In genomic region chr3:10095076-10095622, GRCm38 (mm10) we compare ENCODE assay signal across 18 mouse cellular contexts. TPM values are rescaled to one million over a fixed set of nuclear protein-coding genes. Genes with fewer than 3 reads are reported as not detected.
A peak's percentile ranks its signal among the peaks of the same experiment; 100 is the strongest.
DNase-seq lines count a peak whose midpoint lies in the region; ATAC-seq lines count a peak whose summit lies in the region.
"Had no signal": no experiment of that assay in that cellular context is flagged by ENCODE, and none has a peak within 500 bp of the region (broad histone marks: within the 10 kb centered on the region; RNA-seq: fewer than 3 reads in every experiment).

No protein-coding gene starts in this region.

- no peaks in the 10 kb centered on the region for H3K27me3 ChIP-seq in heart, embryonic 16.5 days (ENCODE audit: control insufficient read depth, insufficient read depth, low read length)
- no peaks in the 10 kb centered on the region; the same call in 1 of the 2 replicates for H3K27me3 ChIP-seq in heart, embryonic 11.5 days (ENCODE audit: control insufficient read depth, insufficient read depth, low read length)
- no peaks in the 10 kb centered on the region for H3K27me3 ChIP-seq in kidney, embryonic 16.5 days (ENCODE audit: insufficient read depth, low read length)
- no peaks in the 10 kb centered on the region for H3K27me3 ChIP-seq in hindbrain, embryonic 10.5 days (ENCODE audit: insufficient read depth, poor library complexity, severe bottlenecking)
- H3K27me3 ChIP-seq: embryonic facial prominence, embryonic 12.5 days; forebrain, embryonic 15.5 days; intestine, embryonic 15.5 days had no signal

- H3K27ac ChIP-seq in heart, embryonic 16.5 days (ENCODE audit: low read length), result peak overlapping the region; percentile 36; the same call in 1 of the 2 replicates
- no peak overlapping the region for H3K27ac ChIP-seq in heart, embryonic 11.5 days (ENCODE audit: low read depth, low read length)
- H3K27ac ChIP-seq in kidney, embryonic 16.5 days (ENCODE audit: low read length), result no peak overlapping the region
- H3K27ac ChIP-seq in brown adipose tissue, adult 24 weeks (replicated peaks; ENCODE audit: low read depth, low read length), result peak overlapping the region; percentile 100
- no peak overlapping the region for H3K27ac ChIP-seq in hindbrain, embryonic 10.5 days
- H3K27ac ChIP-seq: embryonic facial prominence, embryonic 12.5 days; forebrain, embryonic 15.5 days; heart, embryonic 13.5 days; hindbrain, embryonic 14.5 days; intestine, embryonic 15.5 days had no signal

- H3K36me3 ChIP-seq in heart, embryonic 16.5 days (ENCODE audit: control insufficient read depth, insufficient read depth), result no peaks in the 10 kb centered on the region
- H3K36me3 ChIP-seq in heart, embryonic 11.5 days (ENCODE audit: control insufficient read depth, insufficient read depth, low read length), result no peaks in the 10 kb centered on the region
- H3K36me3 ChIP-seq in kidney, embryonic 16.5 days (ENCODE audit: insufficient read depth, low read length), result no peaks in the 10 kb centered on the region
- H3K36me3 ChIP-seq in hindbrain, embryonic 10.5 days, result no peaks in the 10 kb centered on the region
- H3K36me3 ChIP-seq: embryonic facial prominence, embryonic 12.5 days; forebrain, embryonic 15.5 days; heart, embryonic 13.5 days; intestine, embryonic 15.5 days had no signal

- H3K4me2 ChIP-seq in heart, embryonic 16.5 days (ENCODE audit: low read depth, low read length), result no peak overlapping the region
- no peak overlapping the region for H3K4me2 ChIP-seq in heart, embryonic 11.5 days
- no peak overlapping the region for H3K4me2 ChIP-seq in kidney, embryonic 16.5 days (replicated peaks; ENCODE audit: low read depth, low read length)
- H3K4me2 ChIP-seq: embryonic facial prominence, embryonic 12.5 days; forebrain, embryonic 15.5 days; heart, embryonic 13.5 days; hindbrain, embryonic 14.5 days; intestine, embryonic 15.5 days had no signal

- no peaks in the 10 kb centered on the region for H3K9me3 ChIP-seq in heart, embryonic 16.5 days (replicated peaks; ENCODE audit: control insufficient read depth, low read length)
- H3K9me3 ChIP-seq in heart, embryonic 11.5 days (replicated peaks; ENCODE audit: control insufficient read depth, low read length), result no peaks in the 10 kb centered on the region
- H3K9me3 ChIP-seq in kidney, embryonic 16.5 days (ENCODE audit: low read length), result no peaks in the 10 kb centered on the region
- no peaks in the 10 kb centered on the region for H3K9me3 ChIP-seq in hindbrain, embryonic 10.5 days
- H3K9me3 ChIP-seq: embryonic facial prominence, embryonic 12.5 days; forebrain, embryonic 15.5 days; heart, embryonic 13.5 days; intestine, embryonic 15.5 days had no signal

- H3K4me3 ChIP-seq in heart, embryonic 16.5 days (ENCODE audit: low read length), result no peak overlapping the region
- no peak overlapping the region for H3K4me3 ChIP-seq in heart, embryonic 11.5 days (ENCODE audit: low read depth, low read length)
- no peak overlapping the region for H3K4me3 ChIP-seq in kidney, embryonic 16.5 days (ENCODE audit: low read length)
- H3K4me3 ChIP-seq in brown adipose tissue, adult 24 weeks (ENCODE audit: insufficient read depth, low read depth, low read length), result no peak overlapping the region
- H3K4me3 ChIP-seq in hindbrain, embryonic 10.5 days, result no peak overlapping the region
- H3K4me3 ChIP-seq: embryonic facial prominence, embryonic 12.5 days; forebrain, embryonic 15.5 days; heart, embryonic 13.5 days; intestine, embryonic 15.5 days had no signal

- WGBS in heart, embryonic 16.5 days, result 79% methylated on average over 2 of the region's 2 CpGs
- 82% methylated on average over 2 of the region's 2 CpGs for WGBS in heart, embryonic 11.5 days (ENCODE audit: insufficient replicate concordance)
- WGBS in kidney, embryonic 16.5 days, result 81% methylated on average over 2 of the region's 2 CpGs
- WGBS in hindbrain, embryonic 10.5 days, result 85% methylated on average over 2 of the region's 2 CpGs

- ATAC-seq in heart, embryonic 16.5 days (replicated peaks; ENCODE audit: extremely low read depth, insufficient read depth, low FRiP score), result 0 out of 2 replicates have a peak, but pooled peaks have one; percentile 37
- ATAC-seq in heart, embryonic 11.5 days (replicated peaks; ENCODE audit: insufficient number of reproducible peaks, low FRiP score, low TSS enrichment), result no peak
- peak; percentile 35; the same call in 1 of the 2 replicates for ATAC-seq in kidney, embryonic 16.5 days (ENCODE audit: low FRiP score, low TSS enrichment)
- ATAC-seq: forebrain, embryonic 15.5 days had no signal

- H3K4me1 ChIP-seq in heart, embryonic 16.5 days (ENCODE audit: control insufficient read depth, insufficient read depth, low read length), result peaks cover 5% of the 10 kb centered on the region; the same call in 1 of the 2 replicates
- H3K4me1 ChIP-seq in heart, embryonic 11.5 days (ENCODE audit: control insufficient read depth, insufficient read depth, low read length), result 0 out of 2 replicates have a peak, but pooled peaks cover 4% of the 10 kb centered on the region
- peaks cover 6% of the 10 kb centered on the region; the same call in 1 of the 2 replicates for H3K4me1 ChIP-seq in kidney, embryonic 16.5 days (ENCODE audit: insufficient read depth, low read length)
- H3K4me1 ChIP-seq in brown adipose tissue, adult 24 weeks (ENCODE audit: control insufficient read depth, insufficient read depth, insufficient read length, low read length), result peaks cover 10% of the 10 kb centered on the region
- H3K4me1 ChIP-seq in hindbrain, embryonic 10.5 days (replicated peaks), result no peaks in the 10 kb centered on the region

- no peak overlapping the region for H3K9ac ChIP-seq in heart, embryonic 16.5 days (ENCODE audit: low read length)
- H3K9ac ChIP-seq in heart, embryonic 11.5 days (ENCODE audit: low read depth, low read length), result no peak overlapping the region
- H3K9ac ChIP-seq in kidney, embryonic 16.5 days (replicated peaks; ENCODE audit: low read length), result no peak overlapping the region
- H3K9ac ChIP-seq: embryonic facial prominence, embryonic 12.5 days; forebrain, embryonic 15.5 days; heart, embryonic 13.5 days; hindbrain, embryonic 14.5 days; intestine, embryonic 15.5 days had no signal

- DNase-seq in heart, adult 11 months, result peak; percentile 96
- no peak for DNase-seq in heart, postnatal 4 days
- no peak for DNase-seq in kidney, adult 11 months
- no peak for DNase-seq in hindbrain, embryonic 10.5 days (ENCODE audit: low spot score)
- DNase-seq: adrenal gland, postnatal 10 days; cerebellum, adult 11-12 months; cerebellum, adult 9-10 months; cerebellum, postnatal 25 days; gastrocnemius, postnatal 14 days had no signal

RNA-seq across cellular contexts. Expression of gene Gm9833, which starts 7.2 kb away (rescaled TPM):
- total RNA-seq in heart, postnatal 4 days (2021), result 1 to 10 TPM; 3.6 to 5.6 TPM
- polyA plus RNA-seq in heart, embryonic 16.5 days (2015; fragmentation: Nextera tagmentation; extraction: Ambion mirVana), result 2.5 and 3.5 TPM in 2 replicates
- polyA plus RNA-seq in heart, embryonic 11.5 days (2014; fragmentation: Nextera tagmentation; extraction: Ambion mirVana), result 3.1 and 3.4 TPM in 2 replicates
- 4.3 and 5.5 TPM in 2 replicates for polyA plus RNA-seq in kidney, embryonic 16.5 days (2015; fragmentation: Nextera tagmentation; extraction: Ambion mirVana)
- not detected in 2 replicates for polyA plus RNA-seq in brown adipose tissue, adult 24 weeks (2012; ENCODE audit: insufficient read depth, insufficient read length, missing spikeins)
- polyA plus RNA-seq in hindbrain, embryonic 10.5 days (2016; fragmentation: Nextera tagmentation; extraction: Ambion mirVana), result 5.1 and 6.7 TPM in 2 replicates

Comparison
In these comparisons a context has a peak if more than half of its experiments do, and no peak if none do; other contexts are left out.
1. H3K27ac ChIP-seq: peak in heart, embryonic 16.5 days (single experiment) and brown adipose tissue, adult 24 weeks (single experiment); none in heart, embryonic 11.5 days (single experiment), kidney, embryonic 16.5 days (single experiment) and hindbrain, embryonic 10.5 days (single experiment).